Mouse (Mus musculus) midbrain, embryonic 12.5 days (tissue): ENCODE data around the gene Efcab11. TPM values are rescaled to one million over a fixed set of nuclear protein-coding genes. Genes with fewer than 3 reads are reported as not detected.

Experiments
- ATAC-seq: fragments of 200-750 bp; cut with Nextera tagmentation; 2 replicates; pipeline ENCODE4 v1.8.0; 2017; ENCODE audit warnings: low read depth, moderate TSS enrichment, moderate library complexity; ENCODE audit not compliant: low FRiP score
- H3K27ac ChIP-seq: fragments of 300-500 bp; sonication (generic); replicated peaks from 2 replicates; pipeline ENCODE4 v1.5.1; 2016; ENCODE audit warnings: mild to moderate bottlenecking
- H3K27me3 ChIP-seq: fragments of 300-500 bp; sonication (generic); 2 replicates; pipeline ENCODE4 v1.6.1; 2016; ENCODE audit warnings: mild to moderate bottlenecking
- H3K36me3 ChIP-seq: fragments of 300-500 bp; sonication (generic); 2 replicates; pipeline ENCODE4 v1.6.1; 2016
- H3K4me1 ChIP-seq: fragments of 300-500 bp; sonication (generic); 2 replicates; pipeline ENCODE4 v1.6.1; 2016
- H3K4me2 ChIP-seq: fragments of 300-500 bp; sonication (generic); replicated peaks from 2 replicates; pipeline ENCODE4 v1.6.1; 2016; ENCODE audit warnings: mild to moderate bottlenecking, moderate library complexity
- H3K4me3 ChIP-seq: fragments of 300-500 bp; sonication (generic); 2 replicates; pipeline ENCODE4 v1.5.1; 2016; ENCODE audit warnings: mild to moderate bottlenecking
- H3K9ac ChIP-seq: fragments of 300-500 bp; sonication (generic); replicated peaks from 2 replicates; pipeline ENCODE4 v1.6.1; 2016; ENCODE audit warnings: mild to moderate bottlenecking, moderate library complexity
- H3K9me3 ChIP-seq: fragments of 300-500 bp; sonication (generic); 2 replicates; pipeline ENCODE4 v1.6.1; 2016; ENCODE audit warnings: mild to moderate bottlenecking
- WGBS: fragments of 180-500 bp; shearing (Covaris S2); methylation state at CpG from one replicate; pipeline ENCODE4 v1.1.7; 2016; 5-methylcytosine and 5-hydroxymethylcytosine counted together
- polyA plus RNA-seq: library from polyadenylated mRNA; unstranded; fragments of >200 nt; fragmentation: Nextera tagmentation; extraction: Ambion mirVana; gene quantifications from 2 replicates; pipeline ENCODE4 v1.2.1, GENCODE M21; 2016

The Efcab11 gene
- polyA plus RNA-seq, 1 experiment from 2014 or later, result 17.4 TPM

DNA sequence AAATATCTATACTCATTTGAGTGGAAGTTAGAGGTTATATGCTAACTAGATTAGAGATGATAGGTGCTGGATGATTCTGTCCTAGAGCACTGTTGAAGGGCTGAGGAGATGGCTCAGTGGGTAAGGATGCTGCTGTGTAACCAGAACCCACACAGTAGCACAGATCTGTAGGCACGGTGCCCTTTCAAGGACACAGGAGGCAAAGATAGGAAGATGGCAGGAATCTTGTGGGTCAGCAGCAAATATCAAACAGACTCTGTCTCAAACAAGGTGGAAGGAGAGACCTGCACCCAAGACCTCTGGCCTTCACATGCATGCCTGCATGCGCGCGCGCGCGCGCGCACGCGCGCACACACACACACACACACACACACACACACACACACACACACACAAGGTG is 160.0 kb downstream of the Efcab11 start:
- WGBS, result 94% methylated on average over 12 of the region's 12 CpGs

GRCm38 (mm10) chr12:99723791-99724190 is 160.4 kb downstream of the Efcab11 start:
- WGBS, result 91% methylated on average over 8 of the region's 8 CpGs
- Histone ChIP-seq H3K4me2 (no peak overlapping the region), H3K36me3 (no peaks in the 10 kb centered on the region), H3K4me3 (no peak overlapping the region), H3K27ac (no peak overlapping the region), H3K4me1 (no peaks in the 10 kb centered on the region), H3K9me3 (no peaks in the 10 kb centered on the region), H3K9ac (no peak overlapping the region), H3K27me3 (no peaks in the 10 kb centered on the region)
- no peak for ATAC-seq

More for the DNA sequence above, 160.0 kb downstream of the Efcab11 start:
- Histone ChIP-seq H3K4me2 (no peak overlapping the region), H3K9me3 (no peaks in the 10 kb centered on the region), H3K4me1 (no peaks in the 10 kb centered on the region), H3K27me3 (no peaks in the 10 kb centered on the region), H3K4me3 (no peak overlapping the region), H3K36me3 (no peaks in the 10 kb centered on the region), H3K9ac (no peak overlapping the region), H3K27ac (no peak overlapping the region)
- ATAC-seq, result no peak

DNA sequence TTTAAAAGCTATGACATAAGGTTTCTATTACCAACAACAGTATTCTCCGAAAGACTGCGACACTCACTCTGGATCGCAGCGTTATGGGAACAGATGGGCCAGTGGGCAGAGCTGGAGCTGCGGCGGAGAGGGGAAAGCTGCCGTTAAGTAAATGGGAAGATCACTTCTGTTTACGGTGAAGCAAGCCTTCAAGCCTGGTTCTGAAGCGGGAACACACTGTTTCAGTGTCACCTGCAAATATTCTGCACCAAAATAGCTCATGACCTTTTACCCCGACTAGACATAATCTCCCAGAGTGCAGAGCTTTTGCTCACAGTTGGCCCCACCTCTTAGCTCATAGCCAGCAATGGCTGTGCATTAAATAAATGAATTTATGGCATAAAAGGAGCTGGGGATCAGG is 162.9 kb downstream of the Efcab11 start:
- Histone ChIP-seq H3K4me2 (no peak overlapping the region), H3K9ac (no peak overlapping the region), H3K4me3 (no peak overlapping the region), H3K36me3 (no peaks in the 10 kb centered on the region), H3K9me3 (no peaks in the 10 kb centered on the region), H3K27me3 (no peaks in the 10 kb centered on the region), H3K27ac (no peak overlapping the region), H3K4me1 (0 out of 2 replicates have a peak, but pooled peaks cover under 1% of the 10 kb centered on the region)
- no peak for ATAC-seq
- WGBS, result 88% methylated on average over 10 of the region's 10 CpGs

- ATAC-seq, result no peak
- Histone ChIP-seq H3K27ac (no peak overlapping the region), H3K4me2 (no peak overlapping the region), H3K27me3 (no peaks in the 10 kb centered on the region), H3K9ac (no peak overlapping the region), H3K4me3 (no peak overlapping the region), H3K9me3 (no peaks in the 10 kb centered on the region), H3K36me3 (no peaks in the 10 kb centered on the region), H3K4me1 (peaks cover 10% of the 10 kb centered on the region; the same call in 1 of the 2 replicates)
- 88% methylated on average over 10 of the region's 11 CpGs for WGBS
These were observed 164.5 kb downstream of the Efcab11 start for GRCm38 (mm10) chr12:99719777-99720176.

DNA sequence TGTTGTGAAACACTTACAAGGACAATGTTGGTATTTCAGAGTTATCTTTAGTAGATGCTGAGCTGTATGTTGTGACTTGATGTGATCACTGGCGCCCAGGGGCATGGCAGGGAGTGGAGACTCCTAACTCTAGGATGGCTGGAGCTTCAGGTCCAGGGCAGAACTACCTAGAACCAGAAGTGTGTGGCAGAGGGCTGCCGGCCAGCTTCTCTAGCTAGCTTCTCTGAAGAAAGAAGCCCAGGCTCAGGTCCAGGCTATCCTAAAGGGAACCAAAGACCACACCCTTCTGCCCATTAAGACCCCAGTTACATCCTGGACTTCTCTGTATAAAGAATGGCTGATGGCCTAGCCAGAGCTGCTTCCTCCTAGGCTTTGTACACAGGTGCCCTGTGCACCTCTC is 166.1 kb downstream of the Efcab11 start:
- Histone ChIP-seq H3K9me3 (no peaks in the 10 kb centered on the region), H3K9ac (no peak overlapping the region)
- WGBS, result 96% methylated on average over 2 of the region's 2 CpGs

GRCm38 (mm10) chr12:99716038-99716610 is 168.1 kb downstream of the Efcab11 start:
- 86% methylated on average over 8 of the region's 8 CpGs for WGBS
- no peak overlapping the region for H3K4me2 ChIP-seq
- no peak overlapping the region for H3K4me3 ChIP-seq
- no peaks in the 10 kb centered on the region for H3K9me3 ChIP-seq
- peaks cover 10% of the 10 kb centered on the region; the same call in 1 of the 2 replicates for H3K4me1 ChIP-seq
- no peaks in the 10 kb centered on the region for H3K36me3 ChIP-seq
- H3K27me3 ChIP-seq, result no peaks in the 10 kb centered on the region
- H3K27ac ChIP-seq, result no peak overlapping the region
- H3K9ac ChIP-seq, result no peak overlapping the region
- ATAC-seq, result no peak

More for the DNA sequence above, 166.1 kb downstream of the Efcab11 start:
- Histone ChIP-seq H3K36me3 (no peaks in the 10 kb centered on the region), H3K4me3 (no peak overlapping the region), H3K27me3 (no peaks in the 10 kb centered on the region), H3K4me2 (no peak overlapping the region), H3K4me1 (peaks cover 10% of the 10 kb centered on the region; the same call in 1 of the 2 replicates), H3K27ac (no peak overlapping the region)
- ATAC-seq, result no peak

- H3K9ac ChIP-seq, result no peak overlapping the region
- no peaks in the 10 kb centered on the region for H3K36me3 ChIP-seq
- H3K9me3 ChIP-seq, result no peaks in the 10 kb centered on the region
- H3K4me2 ChIP-seq, result no peak overlapping the region
- WGBS, result 68% methylated on average over 9 of the region's 9 CpGs
- H3K4me3 ChIP-seq, result no peak overlapping the region
- no peaks in the 10 kb centered on the region for H3K27me3 ChIP-seq
- H3K27ac ChIP-seq, result no peak overlapping the region
- peaks cover 10% of the 10 kb centered on the region; the same call in 1 of the 2 replicates for H3K4me1 ChIP-seq
- ATAC-seq, result no peak
These were observed 168.9 kb downstream of the Efcab11 start for GRCm38 (mm10) chr12:99715129-99716037.

DNA sequence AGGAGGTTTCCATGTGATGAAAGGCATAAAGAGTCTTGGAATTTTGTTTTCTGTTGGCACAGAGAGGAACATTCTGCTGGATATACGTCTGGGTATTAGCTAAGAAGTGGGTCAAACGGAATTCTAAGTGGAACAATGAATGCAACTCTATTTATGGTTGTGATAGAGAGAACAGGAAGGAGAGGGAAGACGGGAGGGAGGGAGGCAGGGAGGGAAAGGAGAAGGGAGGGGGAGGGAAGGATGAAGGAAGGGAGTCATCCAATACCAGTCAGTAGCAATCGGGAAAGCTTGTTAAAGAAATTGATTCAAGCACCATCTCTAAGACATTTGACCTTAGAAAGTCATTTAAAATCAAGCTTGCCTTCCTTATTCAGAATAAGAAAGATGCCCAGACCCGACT is 172.0 kb downstream of the Efcab11 start:
- Histone ChIP-seq H3K4me1 (peaks cover 10% of the 10 kb centered on the region; the same call in 1 of the 2 replicates), H3K9ac (no peak overlapping the region), H3K4me2 (no peak overlapping the region), H3K9me3 (no peaks in the 10 kb centered on the region), H3K27me3 (no peaks in the 10 kb centered on the region), H3K4me3 (no peak overlapping the region), H3K27ac (no peak overlapping the region; the same call in 1 of the 2 replicates), H3K36me3 (no peaks in the 10 kb centered on the region)
- ATAC-seq, result no peak
- WGBS, result 44% methylated on average over 5 of the region's 5 CpGs

DNA sequence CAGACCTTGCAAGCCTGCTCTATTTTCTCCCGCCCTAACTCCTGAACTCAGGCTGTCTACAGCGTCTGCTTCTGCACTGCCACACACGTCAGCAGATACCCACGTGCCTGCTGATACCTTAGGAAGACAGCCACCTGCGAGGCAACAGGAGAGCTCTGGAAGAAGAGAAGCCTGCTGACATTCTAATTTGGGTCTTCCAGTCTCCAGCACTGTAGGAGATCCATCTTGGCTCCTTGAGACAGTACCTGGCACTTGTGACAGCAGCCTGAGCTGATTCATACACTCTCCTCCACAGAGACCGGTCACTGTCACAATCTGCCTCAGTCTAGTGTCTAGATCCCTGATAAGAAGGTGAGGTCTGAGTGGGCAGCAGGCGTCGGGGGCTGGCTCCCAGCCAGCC is 182.0 kb downstream of the Efcab11 start:
- Histone ChIP-seq H3K4me2 (no peak overlapping the region), H3K27ac (no peak overlapping the region), H3K9me3 (no peaks in the 10 kb centered on the region), H3K4me1 (no peaks in the 10 kb centered on the region), H3K27me3 (no peaks in the 10 kb centered on the region), H3K4me3 (no peak overlapping the region), H3K9ac (no peak overlapping the region), H3K36me3 (no peaks in the 10 kb centered on the region)
- 91% methylated on average over 8 of the region's 8 CpGs for WGBS
- ATAC-seq, result no peak

DNA sequence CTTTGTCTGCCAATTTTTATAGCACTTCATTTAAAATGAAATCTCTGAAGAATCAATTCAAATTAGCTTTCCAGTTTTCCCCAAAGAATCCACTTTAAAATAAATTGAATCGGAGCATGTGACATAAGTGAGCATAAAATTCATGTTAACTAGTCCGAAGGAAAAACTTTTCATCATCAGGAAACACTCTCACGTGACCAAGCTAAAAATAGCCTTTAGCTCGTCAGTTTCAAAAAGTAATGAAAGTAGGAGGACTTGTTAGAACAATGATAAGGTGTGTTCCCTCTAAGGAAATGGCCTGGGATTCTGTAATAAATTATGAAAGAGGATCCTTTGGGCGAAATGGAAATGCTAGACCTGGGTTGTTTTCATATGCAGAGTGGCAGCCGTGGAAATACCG is 183.9 kb downstream of the Efcab11 start:
- Histone ChIP-seq H3K9ac (no peak overlapping the region), H3K27ac (no peak overlapping the region), H3K4me2 (no peak overlapping the region), H3K9me3 (no peaks in the 10 kb centered on the region), H3K36me3 (no peaks in the 10 kb centered on the region), H3K4me1 (no peaks in the 10 kb centered on the region), H3K4me3 (no peak overlapping the region), H3K27me3 (no peaks in the 10 kb centered on the region)
- WGBS, result 78% methylated on average over 7 of the region's 7 CpGs
- no peak for ATAC-seq

DNA sequence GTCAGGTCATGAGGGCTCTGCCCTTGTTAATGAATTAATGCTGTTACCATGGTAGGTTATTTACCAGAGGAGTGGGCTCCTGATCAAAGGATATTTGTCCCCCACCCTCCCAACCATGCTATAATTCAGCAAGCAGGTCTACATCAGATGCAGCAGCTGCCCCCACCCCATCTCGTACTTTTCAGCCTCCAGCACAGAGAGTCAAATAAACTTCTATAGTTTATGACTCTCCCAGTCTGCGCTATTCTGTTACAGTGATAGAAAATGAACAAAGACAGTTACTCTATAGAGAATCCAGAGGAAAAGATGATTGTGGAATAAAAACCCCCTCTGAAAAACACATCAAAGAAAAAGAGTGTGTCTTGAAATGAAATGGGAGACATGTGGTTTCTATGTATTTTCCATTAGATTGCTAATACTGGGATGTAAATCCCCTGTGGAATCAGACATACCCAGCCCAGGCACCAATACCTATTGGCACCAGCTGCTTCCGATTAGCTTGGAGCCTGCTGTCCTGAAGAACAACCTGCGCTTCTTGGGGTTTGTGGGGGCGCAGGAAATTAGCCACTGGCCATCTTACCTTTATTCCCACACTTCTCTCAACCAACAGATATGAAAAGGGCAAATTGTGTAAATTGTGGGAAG is 184.7 kb downstream of the Efcab11 start:
- no peaks in the 10 kb centered on the region for H3K9me3 ChIP-seq
- 77% methylated on average over 5 of the region's 5 CpGs for WGBS
- no peak overlapping the region for H3K27ac ChIP-seq
- no peaks in the 10 kb centered on the region for H3K27me3 ChIP-seq
- no peaks in the 10 kb centered on the region for H3K36me3 ChIP-seq
- H3K9ac ChIP-seq, result no peak overlapping the region
- no peak for ATAC-seq
- no peak overlapping the region for H3K4me3 ChIP-seq
- H3K4me1 ChIP-seq, result no peaks in the 10 kb centered on the region
- H3K4me2 ChIP-seq, result no peak overlapping the region

DNA sequence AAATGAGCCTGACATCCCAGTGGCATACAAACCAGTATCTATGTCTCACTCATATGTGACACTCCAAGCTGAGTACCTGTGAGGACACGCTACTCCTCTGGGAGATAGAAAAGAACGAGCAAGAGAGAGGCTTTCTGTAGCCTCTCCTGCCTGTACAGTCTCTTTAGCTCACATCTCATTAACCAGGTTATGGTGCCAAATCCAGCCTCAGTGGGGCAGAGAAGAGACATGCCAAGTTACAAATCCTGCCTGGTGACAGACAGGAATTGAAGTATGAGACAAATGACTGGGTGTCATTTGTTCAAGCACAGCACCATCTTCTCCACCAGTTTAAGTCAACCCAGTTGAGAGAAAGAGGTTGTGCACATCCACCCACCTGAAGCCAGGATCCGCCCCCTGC is 190.2 kb downstream of the Efcab11 start:
- no peaks in the 10 kb centered on the region for H3K4me1 ChIP-seq
- H3K4me2 ChIP-seq, result no peak overlapping the region
- no peaks in the 10 kb centered on the region for H3K27me3 ChIP-seq
- no peak overlapping the region for H3K27ac ChIP-seq
- no peaks in the 10 kb centered on the region for H3K9me3 ChIP-seq
- no peaks in the 10 kb centered on the region for H3K36me3 ChIP-seq
- WGBS, result 93% methylated on average over 3 of the region's 3 CpGs
- H3K9ac ChIP-seq, result no peak overlapping the region
- no peak overlapping the region for H3K4me3 ChIP-seq
- ATAC-seq, result no peak
